Mouse (Mus musculus): ENCODE data around the gene Lama4. TPM values are rescaled to one million over a fixed set of nuclear protein-coding genes. Genes with fewer than 3 reads are reported as not detected.

Lama4 gene
- polyA plus RNA-seq, 1 experiment from 2014 or later: 13.2 TPM

- no peak overlapping the region for H3K9ac ChIP-seq (replicated peaks)
- H3K27me3 ChIP-seq: no peaks in the 10 kb centered on the region
- no peak for ATAC-seq (replicated peaks)
- H3K4me2 ChIP-seq (replicated peaks): no peak overlapping the region
- H3K4me1 ChIP-seq: no peaks in the 10 kb centered on the region
- no peak overlapping the region for H3K27ac ChIP-seq (replicated peaks)
- 72% methylated on average over 7 of the region's 7 CpGs for WGBS
- no peaks in the 10 kb centered on the region for H3K36me3 ChIP-seq
- H3K9me3 ChIP-seq: no peaks in the 10 kb centered on the region
- H3K4me3 ChIP-seq: no peak overlapping the region
These were observed 7.1 kb downstream of the Lama4 start for GRCm38 (mm10) chr10:38972221-38972946.

DNA sequence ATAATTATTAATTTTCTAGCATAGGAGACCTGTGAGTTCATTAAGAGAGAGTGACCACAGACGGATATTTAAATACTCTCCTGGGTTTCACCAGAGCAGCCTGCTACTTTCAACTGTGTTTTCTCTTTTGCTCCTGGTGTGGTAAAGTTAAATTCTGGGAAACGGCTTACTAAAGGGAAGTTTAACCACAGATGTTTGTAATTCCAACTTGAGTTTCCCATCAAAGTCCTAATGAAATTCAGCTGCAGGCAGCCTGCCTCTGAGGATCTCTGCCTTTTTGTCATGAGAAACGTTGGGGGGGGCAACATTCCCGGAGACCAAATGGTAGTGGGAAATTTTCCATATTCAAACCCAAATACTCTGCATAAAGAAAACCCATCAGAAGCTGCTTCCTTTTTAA lies 7.7 kb downstream of the Lama4 start:
- H3K9ac ChIP-seq (replicated peaks): no peak overlapping the region
- H3K27ac ChIP-seq (replicated peaks): no peak overlapping the region
- H3K4me3 ChIP-seq: no peak overlapping the region
- ATAC-seq (replicated peaks): no peak
- no peaks in the 10 kb centered on the region for H3K9me3 ChIP-seq
- no peak overlapping the region for H3K4me2 ChIP-seq (replicated peaks)
- no peaks in the 10 kb centered on the region for H3K36me3 ChIP-seq
- no peaks in the 10 kb centered on the region for H3K27me3 ChIP-seq
- no peaks in the 10 kb centered on the region for H3K4me1 ChIP-seq
- WGBS: 63% methylated on average over 4 of the region's 4 CpGs

DNA sequence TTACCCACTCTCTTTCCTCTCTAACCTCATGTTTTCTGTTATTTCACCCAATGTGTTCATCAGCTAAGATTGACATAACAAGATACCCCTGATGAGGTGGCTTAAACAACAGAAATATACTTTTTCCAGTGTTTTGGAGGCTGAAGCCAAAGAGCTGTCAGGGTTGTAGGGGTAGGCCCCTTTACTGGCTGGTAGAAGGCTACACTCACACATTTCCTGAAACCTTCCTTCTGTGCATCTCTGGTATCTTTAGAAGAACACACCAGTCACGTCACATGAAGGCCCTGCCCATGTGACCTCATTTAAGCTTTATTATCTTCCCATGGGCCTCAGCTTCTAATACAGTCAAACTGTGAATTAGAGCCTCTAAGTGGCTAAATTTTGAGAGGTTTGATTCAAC lies 12.9 kb downstream of the Lama4 start:
- no peak overlapping the region for H3K4me3 ChIP-seq
- H3K9ac ChIP-seq (replicated peaks): no peak overlapping the region
- H3K27me3 ChIP-seq: no peaks in the 10 kb centered on the region
- no peak for ATAC-seq (replicated peaks)
- WGBS: 68% methylated on average over 1 of the region's 1 CpGs
- H3K4me1 ChIP-seq: no peaks in the 10 kb centered on the region
- H3K4me2 ChIP-seq (replicated peaks): no peak overlapping the region
- H3K27ac ChIP-seq (replicated peaks): no peak overlapping the region
- no peaks in the 10 kb centered on the region for H3K36me3 ChIP-seq
- H3K9me3 ChIP-seq: no peaks in the 10 kb centered on the region

GRCm38 (mm10) chr10:38979699-38980098 lies 14.4 kb downstream of the Lama4 start:
- no peaks in the 10 kb centered on the region for H3K9me3 ChIP-seq
- H3K4me1 ChIP-seq: no peaks in the 10 kb centered on the region
- H3K4me3 ChIP-seq: no peak overlapping the region
- WGBS: 87% methylated on average over 5 of the region's 5 CpGs
- no peak for ATAC-seq (replicated peaks)
- no peak overlapping the region for H3K9ac ChIP-seq (replicated peaks)
- H3K4me2 ChIP-seq (replicated peaks): no peak overlapping the region
- H3K27ac ChIP-seq (replicated peaks): no peak overlapping the region
- no peaks in the 10 kb centered on the region for H3K27me3 ChIP-seq
- no peaks in the 10 kb centered on the region for H3K36me3 ChIP-seq

- no peak overlapping the region for H3K4me2 ChIP-seq (replicated peaks)
- no peaks in the 10 kb centered on the region for H3K36me3 ChIP-seq
- no peaks in the 10 kb centered on the region for H3K9me3 ChIP-seq
- no peak overlapping the region for H3K9ac ChIP-seq (replicated peaks)
- ATAC-seq (replicated peaks): no peak
- H3K27me3 ChIP-seq: no peaks in the 10 kb centered on the region
- H3K4me1 ChIP-seq: no peaks in the 10 kb centered on the region
- H3K27ac ChIP-seq (replicated peaks): no peak overlapping the region
- no peak overlapping the region for H3K4me3 ChIP-seq
- 77% methylated on average over 3 of the region's 3 CpGs for WGBS
These were observed 15.7 kb downstream of the Lama4 start for GRCm38 (mm10) chr10:38980980-38981379.

GRCm38 (mm10) chr10:38984358-38985075 lies 19.2 kb downstream of the Lama4 start:
- 82% methylated on average over 4 of the region's 4 CpGs for WGBS
- H3K9ac ChIP-seq (replicated peaks): no peak overlapping the region
- no peaks in the 10 kb centered on the region for H3K27me3 ChIP-seq
- H3K9me3 ChIP-seq: no peaks in the 10 kb centered on the region
- H3K36me3 ChIP-seq: no peaks in the 10 kb centered on the region
- 0 out of 2 replicates have a peak overlapping the region, but pooled peaks have one; percentile 3 for H3K27ac ChIP-seq (replicated peaks)
- no peak overlapping the region for H3K4me3 ChIP-seq
- H3K4me2 ChIP-seq (replicated peaks): no peak overlapping the region
- no peak for ATAC-seq (replicated peaks)
- H3K4me1 ChIP-seq: no peaks in the 10 kb centered on the region

DNA sequence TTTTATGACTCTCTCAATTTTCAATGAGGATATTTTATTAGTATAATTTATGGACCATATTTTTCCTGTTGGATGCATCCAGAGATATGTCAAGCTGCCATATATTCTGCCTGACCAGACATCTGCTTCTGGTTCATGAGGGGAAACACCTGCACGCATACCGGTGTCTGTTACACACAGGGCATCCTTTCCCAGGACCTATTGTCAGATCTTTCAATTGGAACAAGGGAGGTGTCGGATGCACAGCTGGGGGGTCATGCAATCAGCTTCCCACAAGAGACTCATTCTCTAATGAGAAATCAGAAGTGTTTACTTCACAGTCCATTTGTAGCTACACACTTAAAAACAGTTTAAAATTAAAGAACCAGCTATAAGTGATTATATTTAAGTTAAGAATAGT lies 20.7 kb downstream of the Lama4 start:
- 75% methylated on average over 3 of the region's 3 CpGs for WGBS
- Histone ChIP-seq H3K9me3 (no peaks in the 10 kb centered on the region), H3K4me1 (no peaks in the 10 kb centered on the region), H3K36me3 (no peaks in the 10 kb centered on the region), H3K9ac (replicated peaks) (no peak overlapping the region), H3K4me2 (replicated peaks) (no peak overlapping the region), H3K4me3 (no peak overlapping the region), H3K27ac (replicated peaks) (no peak overlapping the region), H3K27me3 (no peaks in the 10 kb centered on the region)
- ATAC-seq (replicated peaks): no peak

DNA sequence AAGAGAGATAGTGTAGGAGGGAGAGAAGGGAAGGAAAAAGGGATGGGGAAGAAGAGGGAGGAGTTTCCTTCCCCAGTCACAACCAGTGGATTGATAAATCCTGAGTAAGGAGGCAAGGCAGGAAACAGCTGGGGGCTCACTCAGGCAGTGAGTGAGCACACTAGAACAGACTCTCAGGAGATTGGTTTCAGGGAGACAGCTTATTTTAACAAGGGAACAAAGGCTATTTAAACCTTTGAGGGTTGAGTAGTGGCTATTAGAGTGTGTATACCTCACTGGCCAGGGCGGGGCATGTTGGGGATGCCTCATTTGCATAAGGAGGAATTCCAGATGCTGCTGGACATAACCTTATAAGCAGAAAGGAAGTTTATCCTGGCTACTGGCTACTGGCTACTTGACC lies 27.5 kb downstream of the Lama4 start:
- Histone ChIP-seq H3K4me2 (replicated peaks) (no peak overlapping the region), H3K4me1 (no peaks in the 10 kb centered on the region), H3K4me3 (no peak overlapping the region), H3K27ac (replicated peaks) (no peak overlapping the region), H3K27me3 (no peaks in the 10 kb centered on the region), H3K36me3 (no peaks in the 10 kb centered on the region), H3K9me3 (no peaks in the 10 kb centered on the region), H3K9ac (replicated peaks) (no peak overlapping the region)
- no peak for ATAC-seq (replicated peaks)
- 84% methylated on average over 1 of the region's 1 CpGs for WGBS

- H3K4me1 ChIP-seq: no peaks in the 10 kb centered on the region
- WGBS: 80% methylated on average over 2 of the region's 2 CpGs
- H3K27ac ChIP-seq (replicated peaks): no peak overlapping the region
- no peak for ATAC-seq (replicated peaks)
- no peaks in the 10 kb centered on the region for H3K36me3 ChIP-seq
- H3K4me2 ChIP-seq (replicated peaks): no peak overlapping the region
- no peak overlapping the region for H3K4me3 ChIP-seq
- no peaks in the 10 kb centered on the region for H3K9me3 ChIP-seq
- H3K27me3 ChIP-seq: no peaks in the 10 kb centered on the region
- H3K9ac ChIP-seq (replicated peaks): no peak overlapping the region
These were observed 28.5 kb downstream of the Lama4 start for GRCm38 (mm10) chr10:38993632-38994424.

GRCm38 (mm10) chr10:38994719-38995450 lies 29.6 kb downstream of the Lama4 start:
- Histone ChIP-seq H3K4me3 (no peak overlapping the region), H3K4me1 (no peaks in the 10 kb centered on the region), H3K27me3 (no peaks in the 10 kb centered on the region), H3K4me2 (replicated peaks) (no peak overlapping the region), H3K36me3 (no peaks in the 10 kb centered on the region), H3K9me3 (no peaks in the 10 kb centered on the region), H3K9ac (replicated peaks) (no peak overlapping the region), H3K27ac (replicated peaks) (no peak overlapping the region)
- WGBS: 78% methylated on average over 9 of the region's 9 CpGs
- no peak for ATAC-seq (replicated peaks)

- no peaks in the 10 kb centered on the region for H3K9me3 ChIP-seq
- H3K27me3 ChIP-seq: no peaks in the 10 kb centered on the region
- H3K4me1 ChIP-seq: no peaks in the 10 kb centered on the region
- no peak overlapping the region for H3K4me3 ChIP-seq
- H3K27ac ChIP-seq (replicated peaks): no peak overlapping the region
- H3K9ac ChIP-seq (replicated peaks): no peak overlapping the region
- no peak for ATAC-seq (replicated peaks)
- 80% methylated on average over 2 of the region's 2 CpGs for WGBS
- H3K4me2 ChIP-seq (replicated peaks): no peak overlapping the region
- no peaks in the 10 kb centered on the region for H3K36me3 ChIP-seq
These were observed 30.6 kb downstream of the Lama4 start for GRCm38 (mm10) chr10:38995896-38996295.

GRCm38 (mm10) chr10:39000951-39001350 lies 35.6 kb downstream of the Lama4 start:
- Histone ChIP-seq H3K27me3 (no peaks in the 10 kb centered on the region), H3K9me3 (no peaks in the 10 kb centered on the region), H3K4me1 (no peaks in the 10 kb centered on the region), H3K27ac (replicated peaks) (no peak overlapping the region), H3K4me2 (replicated peaks) (no peak overlapping the region), H3K9ac (replicated peaks) (no peak overlapping the region), H3K36me3 (no peaks in the 10 kb centered on the region), H3K4me3 (no peak overlapping the region)
- 95% methylated on average over 4 of the region's 4 CpGs for WGBS
- ATAC-seq (replicated peaks): no peak
